Mouse (Mus musculus) layer of hippocampus, postnatal 10 days (tissue): Measurements from ENCODE around the gene Rgs16. TPM values are rescaled to one million over a fixed set of nuclear protein-coding genes. Genes with fewer than 3 reads are reported as not detected.

ENCODE experiments used
- DNase-seq, 2 experiments: peaks; one replicate each; pipeline ENCODE4 v3.0.0; 2021; ENCODE audit warnings: low spot score in 2 of 2
- total RNA-seq, 2 experiments: library from RNA; stranded (reverse); gene quantifications; 2 replicates each; pipeline ENCODE4 v1.2.3; 2021

The Rgs16 gene
- total RNA-seq, 2 experiments from 2014 or later: 5.0 to 5.1 TPM

DNA sequence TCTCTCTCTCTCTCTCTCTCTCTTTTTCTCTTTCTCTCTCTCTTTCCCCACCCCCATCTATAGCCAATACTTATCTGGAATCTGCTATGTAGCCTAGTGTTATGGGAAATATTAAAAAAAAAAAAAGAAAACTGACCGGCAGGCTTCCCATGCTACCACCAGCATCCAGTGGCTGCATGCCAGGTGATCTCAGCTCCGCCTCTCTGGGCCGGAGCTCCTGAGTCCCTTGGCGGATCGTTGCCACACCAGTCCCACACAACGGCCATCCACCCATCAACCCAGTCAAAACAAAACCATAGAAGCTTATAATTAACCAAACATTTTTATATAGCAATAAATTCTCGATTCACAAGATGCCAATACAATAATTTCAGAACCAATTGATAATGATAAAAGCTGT lies 19.2 kb upstream of the Rgs16 start:
- DNase-seq: no peak

GRCm38 (mm10) chr1:153721565-153722310 lies 18.4 kb upstream of the Rgs16 start:
- no peak for DNase-seq

DNA sequence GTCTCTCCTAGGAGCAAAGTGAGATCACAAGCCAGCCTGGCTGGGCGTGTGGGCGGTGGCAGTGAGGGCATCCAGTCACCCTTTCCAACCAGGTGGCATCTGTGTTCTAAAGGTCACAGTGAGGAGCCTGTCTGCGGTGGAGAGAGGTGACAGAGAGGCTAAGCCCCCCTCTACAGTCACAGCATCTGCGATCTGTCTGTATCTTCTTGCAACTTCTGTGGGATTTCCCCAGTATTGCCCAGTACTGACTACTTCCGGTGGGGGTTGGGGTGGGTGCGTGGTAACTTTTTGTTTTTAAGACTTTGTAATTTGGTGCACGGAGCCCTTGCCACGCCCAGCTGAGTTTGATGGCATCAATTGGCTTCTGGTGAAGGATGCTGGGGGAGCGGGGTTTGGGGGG lies 16.7 kb upstream of the Rgs16 start:
- DNase-seq: no peak

GRCm38 (mm10) chr1:153726636-153727035 lies 13.5 kb upstream of the Rgs16 start:
- DNase-seq: peak in 1 of 2 experiments; percentile 9

- no peak for DNase-seq
Measured at GRCm38 (mm10) chr1:153729806-153730205, 10.3 kb upstream of the Rgs16 start.

DNA sequence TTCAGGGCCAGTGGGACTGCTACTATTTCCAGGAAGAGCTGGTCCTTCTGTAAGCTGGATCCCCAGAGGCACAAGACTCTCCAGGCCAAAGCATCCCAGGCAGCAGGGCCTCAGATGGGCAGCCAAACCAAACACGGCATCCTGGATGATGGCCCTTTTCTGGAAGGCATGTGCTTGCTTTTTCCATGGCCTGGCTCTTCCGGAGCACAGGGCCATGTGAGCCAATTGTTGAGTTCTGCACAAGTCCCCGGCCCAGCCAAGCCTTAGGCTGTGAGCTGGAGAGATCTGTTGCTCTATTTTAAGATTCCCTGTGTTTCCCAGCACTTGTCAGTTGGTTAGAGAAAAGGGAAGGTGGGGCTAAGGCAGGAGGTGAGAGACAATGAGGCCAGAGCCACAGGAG lies 9.5 kb upstream of the Rgs16 start:
- DNase-seq: no peak

- no peak for DNase-seq
Measured at GRCm38 (mm10) chr1:153733181-153733580, 7.0 kb upstream of the Rgs16 start.

- DNase-seq: no peak
Measured at GRCm38 (mm10) chr1:153734866-153735265, 5.3 kb upstream of the Rgs16 start.

- no peak for DNase-seq
Measured at GRCm38 (mm10) chr1:153736096-153736495, 4.1 kb upstream of the Rgs16 start.

DNA sequence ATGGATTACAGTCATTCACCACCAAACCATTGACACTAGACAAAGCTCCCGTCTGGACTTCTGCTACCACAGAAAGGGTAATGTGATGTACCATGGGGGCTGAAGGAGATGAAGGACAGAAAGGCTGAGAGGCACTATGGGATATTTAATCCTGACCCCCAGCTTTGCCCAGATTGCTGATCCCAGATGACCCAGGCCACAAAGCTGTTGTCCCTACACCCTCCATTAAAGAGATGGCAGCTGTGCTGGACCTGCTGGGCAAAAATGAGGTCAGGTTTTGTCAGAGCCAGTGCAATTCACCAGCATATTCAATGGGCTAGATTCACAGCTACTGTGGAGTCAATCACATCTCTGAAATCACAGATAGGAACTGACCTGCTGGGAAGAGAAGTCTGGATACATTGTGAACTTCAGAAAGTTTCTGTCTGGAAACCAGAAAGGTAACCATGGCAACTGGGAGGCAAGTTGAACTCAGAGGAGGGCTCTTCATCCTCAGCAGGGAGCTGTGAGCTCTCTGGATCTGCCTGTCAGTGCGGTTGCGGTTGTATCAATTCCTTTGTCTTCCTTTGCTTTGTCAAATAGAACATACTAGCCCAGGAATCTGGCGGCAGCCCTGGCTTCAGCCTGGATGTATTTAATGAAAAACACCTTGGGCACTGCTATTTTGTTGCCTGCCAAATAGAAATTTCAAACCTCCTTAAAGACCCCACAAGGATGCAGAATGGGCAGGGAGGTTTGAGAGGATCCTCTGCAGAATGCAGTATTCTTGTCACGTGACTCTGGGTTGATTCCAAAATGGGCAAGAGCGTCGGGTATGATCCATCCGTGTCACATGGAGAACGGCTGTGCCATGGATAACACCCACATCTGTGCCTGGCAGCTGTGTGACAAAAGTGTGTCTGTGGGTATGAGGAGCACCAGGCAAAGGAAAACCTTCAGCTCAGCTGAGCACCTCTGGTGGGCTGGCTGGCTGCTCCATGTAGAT lies 2.8 kb upstream of the Rgs16 start:
- DNase-seq: no peak

DNA sequence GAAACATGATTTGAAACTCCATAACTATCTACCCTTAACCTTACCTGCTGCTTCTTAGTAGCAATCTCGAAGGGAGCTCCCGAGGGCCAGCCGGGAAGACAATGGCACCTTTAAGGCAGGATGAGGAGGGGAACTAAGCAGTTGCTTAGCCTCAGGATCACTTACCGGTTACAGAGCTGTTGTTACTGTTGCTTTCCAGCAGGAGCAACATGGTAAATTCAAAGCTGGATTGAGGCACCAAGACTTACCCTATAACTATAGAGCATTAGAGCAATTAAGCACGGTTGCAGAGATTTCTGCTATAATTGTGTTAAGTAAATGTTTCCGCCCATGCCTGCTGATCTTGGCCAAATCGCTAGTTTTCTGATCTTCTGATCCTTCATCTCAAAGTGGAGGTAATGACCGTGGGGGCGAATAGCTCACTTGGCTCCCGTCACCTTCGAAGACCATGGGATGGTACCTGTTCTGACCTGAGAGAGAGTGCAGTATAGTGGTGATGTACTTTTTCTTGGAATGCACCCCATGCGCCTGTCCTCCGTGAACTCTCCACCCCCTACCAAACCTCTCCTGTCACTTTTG lies 623 bp upstream of the Rgs16 start:
- no peak for DNase-seq

- no peak for DNase-seq
Measured at GRCm38 (mm10) chr1:153740775-153741400, 739 bp downstream of the Rgs16 start.

- DNase-seq: no peak
Measured at GRCm38 (mm10) chr1:153741551-153742316, 1.6 kb downstream of the Rgs16 start.

GRCm38 (mm10) chr1:153742374-153743155 lies 2.4 kb downstream of the Rgs16 start:
- DNase-seq: peak; percentile 85 to 89

DNA sequence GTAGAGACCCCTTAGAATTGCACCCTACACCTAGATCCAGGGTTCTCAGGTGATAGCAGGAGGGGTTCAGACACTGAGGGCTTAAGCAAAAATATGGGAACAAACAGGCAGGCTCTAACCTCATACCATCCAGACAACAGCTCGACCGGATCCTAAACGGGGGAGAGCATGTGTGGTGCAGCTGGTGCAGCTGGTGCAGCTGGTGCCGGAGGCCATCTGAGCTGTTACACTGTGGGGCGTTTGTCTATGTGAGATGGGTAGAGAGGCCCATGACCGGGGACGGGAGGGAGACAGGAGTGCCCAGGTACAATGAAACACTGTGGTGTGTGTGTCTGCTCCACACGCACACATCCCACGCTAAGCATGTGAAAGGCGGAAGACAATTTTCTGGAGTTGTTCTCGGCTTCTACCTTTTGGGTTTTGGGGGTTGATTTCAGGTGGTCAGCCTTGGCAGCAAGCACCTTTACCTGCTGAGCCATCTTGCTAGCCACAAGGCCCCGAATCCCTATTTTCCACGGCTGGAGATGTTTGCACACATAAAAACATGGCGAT lies 6.0 kb downstream of the Rgs16 start:
- DNase-seq: no peak

- DNase-seq: peak; percentile 78 to 82
Measured at GRCm38 (mm10) chr1:153746728-153747127, 6.6 kb downstream of the Rgs16 start.

DNA sequence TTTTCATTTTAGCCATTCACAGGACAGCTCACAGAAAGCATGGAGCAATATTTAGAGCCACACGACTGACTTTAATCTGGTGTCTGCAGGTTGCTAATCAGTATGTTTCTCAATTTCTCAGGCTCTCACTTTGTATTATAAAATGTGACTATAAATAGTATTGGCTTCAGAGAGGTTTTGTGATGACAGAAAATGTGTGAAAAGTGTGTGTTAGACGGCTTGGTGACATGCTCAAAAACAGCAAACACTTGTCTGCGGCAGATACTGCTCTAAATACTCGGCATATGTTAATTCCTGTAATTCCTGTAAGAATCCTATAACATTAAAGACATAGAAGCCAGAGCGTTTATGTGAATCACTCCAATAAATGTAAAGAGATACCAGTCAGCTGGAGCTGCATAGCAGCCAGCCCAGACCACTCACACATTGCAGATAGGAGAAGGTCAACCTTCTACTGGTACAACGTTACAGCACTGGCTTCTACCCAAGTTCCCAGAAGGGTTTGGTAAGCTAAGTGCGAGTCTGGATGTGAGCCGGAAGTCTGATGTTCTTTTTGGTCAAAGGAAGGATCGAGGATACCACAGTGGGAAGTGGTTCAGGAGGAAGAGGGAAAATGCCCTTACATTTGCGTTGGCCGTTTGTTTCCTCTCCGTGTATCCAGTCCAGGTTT lies 7.8 kb downstream of the Rgs16 start:
- DNase-seq: no peak

DNA sequence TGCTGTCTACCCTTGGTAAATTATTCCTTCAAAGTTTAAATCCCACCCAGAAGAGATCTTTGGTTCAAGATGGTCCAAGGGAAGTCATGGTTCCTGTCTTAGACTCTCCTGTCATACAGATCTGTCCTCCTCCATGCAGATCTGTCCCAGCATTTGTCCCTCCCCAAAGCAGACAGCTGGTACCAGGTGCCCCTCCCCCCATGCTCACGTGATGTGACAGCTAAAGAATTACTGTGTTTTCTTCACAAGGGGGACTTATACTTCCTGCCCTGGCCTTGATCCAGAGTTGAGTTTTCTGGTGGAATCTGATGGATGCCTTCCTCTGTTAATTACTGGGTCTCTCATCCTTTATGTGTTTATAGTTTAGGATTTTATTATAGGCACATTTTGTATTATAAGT lies 8.4 kb downstream of the Rgs16 start:
- DNase-seq: no peak
